Mouse (Mus musculus): Measurements from ENCODE around the gene Ifnar2. TPM values are rescaled to one million over a fixed set of nuclear protein-coding genes. Genes with fewer than 3 reads are reported as not detected.
A peak's percentile ranks its signal among the peaks of the same experiment; 100 is the strongest.

Ifnar2 gene
- polyA plus RNA-seq, 1 experiment from 2014 or later = 86.9 TPM

GRCm38 (mm10) chr16:91358555-91358954, 14.0 kb upstream of the Ifnar2 start:
- peaks cover 79% of the 10 kb centered on the region for H3K4me1 ChIP-seq (replicated peaks)
- H3K27me3 ChIP-seq = no peaks in the 10 kb centered on the region
- H3K9me3 ChIP-seq (replicated peaks) = no peaks in the 10 kb centered on the region
- H3K9ac ChIP-seq = no peak overlapping the region
- no peaks in the 10 kb centered on the region for H3K36me3 ChIP-seq (replicated peaks)
- no peak for ATAC-seq (ENCODE audit: insufficient read depth)
- H3K4me3 ChIP-seq (replicated peaks) = no peak overlapping the region
- H3K4me2 ChIP-seq = no peak overlapping the region
- 37% methylated on average over 8 of the region's 8 CpGs for WGBS (ENCODE audit: insufficient replicate concordance)
- peak overlapping the region; percentile 70 for H3K27ac ChIP-seq (replicated peaks)

GRCm38 (mm10) chr16:91359531-91359930, 13.1 kb upstream of the Ifnar2 start:
- ATAC-seq (ENCODE audit: insufficient read depth) = no peak
- Histone ChIP-seq H3K4me2 (no peak overlapping the region), H3K9ac (no peak overlapping the region), H3K4me1 (replicated peaks) (peaks cover 79% of the 10 kb centered on the region), H3K27ac (replicated peaks) (peak overlapping the region; percentile 70), H3K9me3 (replicated peaks) (no peaks in the 10 kb centered on the region), H3K4me3 (replicated peaks) (no peak overlapping the region), H3K36me3 (replicated peaks) (no peaks in the 10 kb centered on the region), H3K27me3 (no peaks in the 10 kb centered on the region)
- WGBS (ENCODE audit: insufficient replicate concordance) = 84% methylated on average over 13 of the region's 13 CpGs

DNA sequence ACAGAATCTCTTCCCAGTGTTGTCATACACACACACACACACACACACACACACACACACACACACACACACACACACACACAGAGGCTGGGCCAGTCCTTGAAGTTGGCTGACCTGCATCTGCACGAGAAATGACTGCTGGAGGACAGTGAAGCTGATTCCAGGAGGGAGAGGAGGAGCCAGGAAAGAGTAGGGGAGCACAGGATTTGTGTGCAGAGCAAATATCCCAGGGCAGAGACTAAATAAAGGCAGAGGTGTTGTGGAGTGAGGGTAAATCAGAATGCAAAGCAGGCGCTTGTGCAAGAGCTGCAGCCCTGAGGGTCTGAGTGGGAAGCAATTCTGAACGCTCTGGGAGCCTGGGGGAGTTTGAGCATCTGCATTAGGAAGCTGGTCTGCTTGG, 12.4 kb upstream of the Ifnar2 start:
- WGBS (ENCODE audit: insufficient replicate concordance) = 66% methylated on average over 3 of the region's 3 CpGs
- no peaks in the 10 kb centered on the region for H3K27me3 ChIP-seq
- H3K36me3 ChIP-seq (replicated peaks) = no peaks in the 10 kb centered on the region
- H3K4me3 ChIP-seq (replicated peaks) = no peak overlapping the region
- H3K4me2 ChIP-seq = no peak overlapping the region
- peaks cover 78% of the 10 kb centered on the region for H3K4me1 ChIP-seq (replicated peaks)
- no peak overlapping the region for H3K9ac ChIP-seq
- H3K9me3 ChIP-seq (replicated peaks) = no peaks in the 10 kb centered on the region
- peak; percentile 18; the same call in 1 of the 2 replicates for ATAC-seq (ENCODE audit: insufficient read depth)
- peak overlapping the region; percentile 70 for H3K27ac ChIP-seq (replicated peaks)

DNA sequence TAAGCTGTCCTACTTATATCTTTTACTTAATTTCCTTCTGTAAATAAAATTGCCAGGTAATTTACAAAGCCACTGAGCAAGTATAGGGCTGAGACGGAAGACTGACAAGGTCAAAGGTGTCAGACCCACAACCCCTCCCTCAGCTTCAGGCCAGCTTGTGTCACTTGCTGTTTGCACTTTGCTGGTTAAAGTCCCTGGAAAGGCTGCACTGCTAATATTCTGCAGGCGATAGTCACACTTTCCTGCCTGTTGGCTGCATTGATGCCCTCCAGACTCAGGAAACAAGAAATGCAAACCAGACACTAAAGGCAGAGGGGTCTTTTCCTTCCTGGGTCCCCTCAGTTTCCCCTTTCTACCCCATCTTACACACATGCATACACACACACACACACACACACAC, 10.6 kb upstream of the Ifnar2 start:
- no peak overlapping the region for H3K4me3 ChIP-seq (replicated peaks)
- no peaks in the 10 kb centered on the region for H3K27me3 ChIP-seq
- WGBS (ENCODE audit: insufficient replicate concordance) = 50% methylated on average over 2 of the region's 2 CpGs
- H3K4me2 ChIP-seq = peak overlapping the region; percentile 25; the same call in 1 of the 2 replicates
- peaks cover 84% of the 10 kb centered on the region for H3K4me1 ChIP-seq (replicated peaks)
- no peak for ATAC-seq (ENCODE audit: insufficient read depth)
- H3K9ac ChIP-seq = 0 out of 2 replicates have a peak overlapping the region, but pooled peaks have one; percentile 25
- H3K27ac ChIP-seq (replicated peaks) = peak overlapping the region; percentile 69
- no peaks in the 10 kb centered on the region for H3K36me3 ChIP-seq (replicated peaks)
- H3K9me3 ChIP-seq (replicated peaks) = no peaks in the 10 kb centered on the region

DNA sequence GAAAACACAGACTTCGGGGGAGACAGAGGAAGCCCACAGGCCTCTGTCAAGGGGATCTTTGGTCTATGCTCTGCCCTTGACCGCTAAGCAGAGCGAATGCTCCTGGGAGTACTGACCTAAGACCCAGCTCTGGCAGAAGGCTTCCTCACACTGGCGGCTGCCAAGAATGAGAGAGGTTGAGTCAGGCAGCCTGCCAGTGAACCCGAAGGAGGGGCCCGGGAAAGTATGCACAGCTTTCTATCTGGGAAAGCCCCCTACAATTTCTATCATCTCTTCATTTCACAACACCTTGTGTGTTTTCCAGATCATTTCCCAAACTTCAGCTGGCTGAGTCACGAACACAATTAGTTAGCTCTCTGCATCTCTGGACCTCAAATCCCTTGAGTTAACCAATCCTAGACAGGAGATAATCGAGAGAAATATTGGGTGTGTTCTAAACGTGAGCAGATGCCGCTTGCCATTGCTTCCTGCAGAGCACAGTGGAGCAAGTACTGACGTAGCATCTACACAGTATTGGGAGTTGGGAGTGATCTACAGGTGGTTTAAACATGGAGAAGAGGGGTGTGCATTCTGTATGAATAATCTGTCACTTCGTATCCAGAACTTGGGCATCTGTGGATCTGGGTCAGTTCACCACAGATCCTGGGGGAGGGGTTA, 9.8 kb upstream of the Ifnar2 start:
- H3K27me3 ChIP-seq = no peaks in the 10 kb centered on the region
- WGBS (ENCODE audit: insufficient replicate concordance) = 58% methylated on average over 12 of the region's 12 CpGs
- ATAC-seq (ENCODE audit: insufficient read depth) = no peak
- 0 out of 2 replicates have a peak overlapping the region, but pooled peaks have one; percentile 25 for H3K4me2 ChIP-seq
- H3K9me3 ChIP-seq (replicated peaks) = no peaks in the 10 kb centered on the region
- H3K36me3 ChIP-seq (replicated peaks) = no peaks in the 10 kb centered on the region
- H3K4me3 ChIP-seq (replicated peaks) = no peak overlapping the region
- peaks cover 85% of the 10 kb centered on the region for H3K4me1 ChIP-seq (replicated peaks)
- H3K9ac ChIP-seq = 0 out of 2 replicates have a peak overlapping the region, but pooled peaks have one; percentile 25
- H3K27ac ChIP-seq (replicated peaks) = peak overlapping the region; percentile 69

DNA sequence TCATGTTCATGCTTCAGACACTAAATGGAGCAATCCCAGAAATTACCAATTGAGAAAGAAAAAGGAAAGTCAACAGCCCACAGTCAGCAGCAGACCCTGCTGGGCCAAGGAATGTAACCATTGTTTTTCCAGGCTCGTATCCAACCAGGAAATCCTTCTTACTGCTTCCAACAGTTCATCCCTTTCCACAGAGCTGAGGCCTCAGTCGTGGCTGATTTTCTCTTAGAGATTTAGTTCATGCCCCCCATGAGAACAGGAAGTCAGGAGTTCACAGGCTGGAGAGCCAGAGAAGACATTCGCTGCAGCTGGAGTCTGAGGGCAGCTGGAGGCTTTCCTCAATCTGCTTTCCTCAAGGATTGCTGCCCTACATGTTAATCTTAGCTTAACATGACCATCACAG, 9.1 kb upstream of the Ifnar2 start:
- Histone ChIP-seq H3K4me1 (replicated peaks) (peaks cover 83% of the 10 kb centered on the region), H3K4me3 (replicated peaks) (no peak overlapping the region), H3K9ac (no peak overlapping the region), H3K4me2 (no peak overlapping the region), H3K36me3 (replicated peaks) (no peaks in the 10 kb centered on the region), H3K9me3 (replicated peaks) (no peaks in the 10 kb centered on the region), H3K27ac (replicated peaks) (peak overlapping the region; percentile 69), H3K27me3 (no peaks in the 10 kb centered on the region)
- 39% methylated on average over 3 of the region's 3 CpGs for WGBS (ENCODE audit: insufficient replicate concordance)
- ATAC-seq (ENCODE audit: insufficient read depth) = no peak

DNA sequence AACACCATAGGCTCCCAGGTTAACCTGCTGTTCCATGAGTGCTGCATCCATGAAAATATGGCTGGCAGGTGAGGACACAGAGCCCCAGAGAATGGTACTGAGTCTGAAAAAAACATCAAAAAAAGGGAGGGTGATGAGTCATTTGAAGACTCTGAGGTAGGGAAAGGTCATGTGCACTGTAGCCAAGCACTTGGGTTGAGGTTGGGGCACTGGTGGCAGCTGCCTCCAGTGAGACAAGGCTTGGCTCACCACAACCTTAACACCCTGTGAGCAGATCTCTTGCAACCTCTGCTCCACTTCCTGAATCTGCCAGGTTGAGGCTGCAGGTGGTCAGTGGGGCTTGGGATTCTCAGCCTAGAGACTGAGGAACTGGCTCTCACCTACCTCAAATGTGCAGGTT, 6.0 kb upstream of the Ifnar2 start:
- Histone ChIP-seq H3K4me1 (replicated peaks) (peaks cover 70% of the 10 kb centered on the region), H3K27ac (replicated peaks) (peak overlapping the region; percentile 70), H3K27me3 (no peaks in the 10 kb centered on the region), H3K9me3 (replicated peaks) (no peaks in the 10 kb centered on the region), H3K4me3 (replicated peaks) (no peak overlapping the region), H3K36me3 (replicated peaks) (no peaks in the 10 kb centered on the region), H3K4me2 (no peak overlapping the region), H3K9ac (no peak overlapping the region)
- peak; percentile 12; the same call in 1 of the 2 replicates for ATAC-seq (ENCODE audit: insufficient read depth)

GRCm38 (mm10) chr16:91367066-91367465, 5.5 kb upstream of the Ifnar2 start:
- Histone ChIP-seq H3K9ac (no peak overlapping the region), H3K9me3 (replicated peaks) (no peaks in the 10 kb centered on the region), H3K36me3 (replicated peaks) (no peaks in the 10 kb centered on the region), H3K27me3 (no peaks in the 10 kb centered on the region), H3K4me1 (replicated peaks) (peaks cover 69% of the 10 kb centered on the region), H3K27ac (replicated peaks) (peak overlapping the region; percentile 70), H3K4me3 (replicated peaks) (no peak overlapping the region), H3K4me2 (no peak overlapping the region)
- WGBS (ENCODE audit: insufficient replicate concordance) = 21% methylated on average over 2 of the region's 2 CpGs
- ATAC-seq (ENCODE audit: insufficient read depth) = peak; percentile 38

GRCm38 (mm10) chr16:91373473-91374252, 1.1 kb downstream of the Ifnar2 start:
- Histone ChIP-seq H3K4me2 (peak overlapping the region; percentile 80), H3K9ac (peak overlapping the region; percentile 100), H3K9me3 (replicated peaks) (no peaks in the 10 kb centered on the region), H3K27me3 (no peaks in the 10 kb centered on the region), H3K4me1 (replicated peaks) (peaks cover 66% of the 10 kb centered on the region), H3K36me3 (replicated peaks) (peaks cover 41% of the 10 kb centered on the region), H3K4me3 (replicated peaks) (peak overlapping the region; percentile 99), H3K27ac (replicated peaks) (peak overlapping the region; percentile 99)
- peak; percentile 2 for ATAC-seq (ENCODE audit: insufficient read depth)
- WGBS (ENCODE audit: insufficient replicate concordance) = 16% methylated on average over 13 of the region's 13 CpGs

GRCm38 (mm10) chr16:91374253-91374634, 1.7 kb downstream of the Ifnar2 start:
- H3K9ac ChIP-seq = peak overlapping the region; percentile 100
- no peak for ATAC-seq (ENCODE audit: insufficient read depth)
- no peaks in the 10 kb centered on the region for H3K9me3 ChIP-seq (replicated peaks)
- WGBS (ENCODE audit: insufficient replicate concordance) = 8% methylated on average over 3 of the region's 3 CpGs
- H3K4me3 ChIP-seq (replicated peaks) = peak overlapping the region; percentile 99
- H3K36me3 ChIP-seq (replicated peaks) = peaks cover 45% of the 10 kb centered on the region
- H3K4me1 ChIP-seq (replicated peaks) = peaks cover 72% of the 10 kb centered on the region
- H3K27ac ChIP-seq (replicated peaks) = peak overlapping the region; percentile 99
- H3K27me3 ChIP-seq = no peaks in the 10 kb centered on the region
- peak overlapping the region; percentile 80 for H3K4me2 ChIP-seq

GRCm38 (mm10) chr16:91376701-91377100, 4.1 kb downstream of the Ifnar2 start:
- peaks cover 60% of the 10 kb centered on the region for H3K36me3 ChIP-seq (replicated peaks)
- 94% methylated on average over 10 of the region's 10 CpGs for WGBS (ENCODE audit: insufficient replicate concordance)
- H3K27ac ChIP-seq (replicated peaks) = 0 out of 2 replicates have a peak overlapping the region, but pooled peaks have one; percentile 19
- H3K4me1 ChIP-seq (replicated peaks) = peaks cover 81% of the 10 kb centered on the region
- no peaks in the 10 kb centered on the region for H3K9me3 ChIP-seq (replicated peaks)
- no peak overlapping the region for H3K4me3 ChIP-seq (replicated peaks)
- no peak overlapping the region for H3K4me2 ChIP-seq
- H3K27me3 ChIP-seq = no peaks in the 10 kb centered on the region
- no peak for ATAC-seq (ENCODE audit: insufficient read depth)
- H3K9ac ChIP-seq = no peak overlapping the region

Measured in liver, embryonic 15.5 days (tissue).